Mouse (Mus musculus) adrenal gland, postnatal 0 days (tissue): ENCODE results near the gene Zfp362. TPM values are rescaled to one million over a fixed set of nuclear protein-coding genes. Genes with fewer than 3 reads are reported as not detected.

ENCODE experiments used
- polyA plus RNA-seq: library from polyadenylated mRNA; unstranded; fragments of >200 nt; fragmentation: Nextera tagmentation; extraction: Ambion mirVana; gene quantifications from 2 replicates; pipeline ENCODE4 v1.2.1, GENCODE M21; 2015

Zfp362 gene
- 27.0 and 30.2 TPM in 2 replicates for polyA plus RNA-seq

DNA sequence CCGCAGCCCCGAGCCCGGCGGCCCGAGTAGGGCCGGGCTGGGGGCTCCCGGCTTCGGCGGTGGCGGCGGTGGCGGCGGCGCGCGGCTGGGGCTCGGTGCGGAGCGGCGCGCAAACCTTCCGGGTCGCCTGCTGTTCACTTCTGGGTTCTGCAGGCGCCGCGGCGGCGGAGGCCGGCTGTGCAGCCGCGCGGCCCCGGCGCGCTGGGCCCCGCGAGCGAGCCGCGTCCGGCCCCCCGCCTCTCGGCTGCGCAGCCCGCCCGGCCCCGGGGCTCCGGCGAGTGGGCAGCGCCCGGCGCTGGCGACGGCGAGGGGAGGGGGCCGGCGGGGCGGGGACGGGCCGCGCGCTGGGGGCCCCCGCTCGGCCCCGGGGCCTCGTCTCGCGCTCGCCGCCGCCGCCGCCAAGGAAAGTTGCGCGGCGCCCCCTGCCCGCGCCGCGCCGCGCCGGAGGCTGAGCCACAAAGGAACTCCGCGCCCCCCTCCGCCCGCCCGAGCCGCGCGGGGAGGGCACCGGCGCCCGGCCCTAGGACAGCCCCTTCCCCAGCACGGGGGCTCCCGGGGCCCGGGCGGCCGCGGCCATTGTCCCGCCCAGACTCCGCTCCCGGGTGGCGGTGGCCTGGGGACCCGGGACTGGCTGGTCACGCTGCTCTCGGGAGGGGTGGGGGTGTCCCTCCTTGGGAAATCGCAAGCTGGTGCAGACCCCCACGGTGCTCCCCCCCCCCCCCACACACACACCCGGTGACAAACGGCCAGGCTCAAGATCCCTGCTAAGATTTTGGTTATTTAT is at the start of gene Zfp362:
Zfp362 (minus strand) TSS at position 3 of the 784 bp plus-strand sequence.

DNA sequence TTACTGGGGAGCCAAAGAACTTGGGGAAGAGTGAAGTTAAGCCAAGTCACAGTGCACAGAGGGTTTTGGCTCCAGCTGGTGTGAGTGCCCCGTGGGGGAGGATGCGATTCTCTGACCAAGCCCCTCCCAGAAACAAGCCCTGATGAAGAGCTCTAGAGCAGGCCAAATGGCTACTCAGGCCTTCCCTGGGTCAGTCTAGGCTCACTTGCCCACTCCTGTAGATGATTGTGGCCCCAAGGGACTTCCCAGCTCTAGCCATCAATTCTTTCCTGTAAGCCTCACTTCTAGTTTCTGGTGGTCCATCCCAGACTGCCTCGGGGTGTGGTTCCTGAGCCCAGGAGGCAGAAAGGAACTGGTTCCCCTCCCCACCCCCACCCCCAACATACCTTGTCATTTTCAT is 50.8 kb downstream of the Zfp362 start, which contains the start of gene A3galt2:
A3galt2 (plus strand) TSS at position 301 of the 400 bp plus-strand sequence.

Other genes starting within 250 kb of the Zfp362 start
- gene Zscan20, start 195.9 kb downstream of the Zfp362 start, polyA plus RNA-seq, result 0.93 and 2.1 TPM in 2 replicates
- 0.39 and 0.90 TPM in 2 replicates for gene Tlr12, start 187.4 kb downstream of the Zfp362 start, polyA plus RNA-seq
- gene Phc2, start 151.3 kb downstream of the Zfp362 start, polyA plus RNA-seq, result 49.6 and 50.2 TPM in 2 replicates
- gene A3galt2, start 50.7 kb downstream of the Zfp362 start, polyA plus RNA-seq, result 0.03 TPM in 1 of 2 replicates, not detected in the other
- 6.5 and 11.3 TPM in 2 replicates for gene Trim62, start 77.5 kb upstream of the Zfp362 start, polyA plus RNA-seq
- gene Azin2, start 156.4 kb upstream of the Zfp362 start, polyA plus RNA-seq, result 82.8 and 84.8 TPM in 2 replicates
- 102 and 158 TPM in 2 replicates for gene Ak2, start 185.9 kb upstream of the Zfp362 start, polyA plus RNA-seq